In genomic region chr11:69804972-69805909, GRCm38 (mm10) we compare ENCODE assay signal across 8 mouse cellular contexts. TPM values are rescaled to one million over a fixed set of nuclear protein-coding genes. Genes with fewer than 3 reads are reported as not detected.
DNase-seq lines count a peak whose midpoint lies in the region; ATAC-seq and TF ChIP-seq lines count a peak whose summit lies in the region.

TSS of gene Tmem102 (minus strand) at chr11:69805624.

- DNase-seq in testis, postnatal 10 days (ENCODE audit: low spot score) = no peak
- no peak for DNase-seq in limb, embryonic 14.5 days (ENCODE audit: low spot score)
- no peak for DNase-seq in spleen, postnatal 4 days (ENCODE audit: low spot score in 2 of 2)
- DNase-seq in cerebellum, adult 18-20 months = no peak
- DNase-seq in cerebellum, adult 11-12 months = no peak

- no peak for ATAC-seq in hindbrain, embryonic 12.5 days (ENCODE audit: low FRiP score)
- ATAC-seq in limb, embryonic 14.5 days (ENCODE audit: low FRiP score, low read depth) = no peak
- no peak for ATAC-seq in neural tube, embryonic 13.5 days (ENCODE audit: low read depth)

- H3K9ac ChIP-seq in hindbrain, embryonic 12.5 days = no peak within 1 kb of the TSS
- H3K9ac ChIP-seq in limb, embryonic 14.5 days (ENCODE audit: low read depth, low read length, severe bottlenecking) = no peak within 1 kb of the TSS
- peak within 1 kb of the TSS; percentile 6; the same call in 1 of the 2 replicates for H3K9ac ChIP-seq in neural tube, embryonic 13.5 days

- peak within 1 kb of the TSS; percentile 19; the same call in 1 of the 2 replicates for H3K4me3 ChIP-seq in testis, adult 2 months (ENCODE audit: control insufficient read depth, low read depth, low read length)
- H3K4me3 ChIP-seq in hindbrain, embryonic 12.5 days = peak within 1 kb of the TSS; percentile 53
- H3K4me3 ChIP-seq in limb, embryonic 14.5 days (replicated peaks; ENCODE audit: low read length) = peak within 1 kb of the TSS; percentile 61
- H3K4me3 ChIP-seq in neural tube, embryonic 13.5 days = peak within 1 kb of the TSS; percentile 60

- no peaks in the 10 kb centered on the region for H3K36me3 ChIP-seq in testis, adult 2 months (ENCODE audit: control insufficient read depth, insufficient read depth, low read length)
- H3K36me3 ChIP-seq in hindbrain, embryonic 12.5 days = no peaks in the 10 kb centered on the region
- H3K36me3 ChIP-seq in limb, embryonic 14.5 days (ENCODE audit: control insufficient read depth, insufficient read depth, low read length) = no peaks in the 10 kb centered on the region
- no peaks in the 10 kb centered on the region for H3K36me3 ChIP-seq in neural tube, embryonic 13.5 days

- 4% methylated on average over 29 of the region's 29 CpGs for WGBS in hindbrain, embryonic 12.5 days
- WGBS in limb, embryonic 14.5 days = 7% methylated on average over 29 of the region's 29 CpGs
- WGBS in neural tube, embryonic 13.5 days = 5% methylated on average over 29 of the region's 29 CpGs

- no peak for TF ChIP-seq CTCF in testis, adult 2 months (IDR thresholded peaks at IDR 0.05; ENCODE audit: control insufficient read depth, insufficient read depth, insufficient replicate concordance, low read depth, low read length)

- no peak within 1 kb of the TSS for H3K27ac ChIP-seq in testis, adult 2 months (ENCODE audit: control insufficient read depth, insufficient read depth, low read depth, low read length)
- no peak within 1 kb of the TSS for H3K27ac ChIP-seq in hindbrain, embryonic 12.5 days
- no peak within 1 kb of the TSS for H3K27ac ChIP-seq in limb, embryonic 14.5 days (replicated peaks; ENCODE audit: low read depth, low read length)
- no peak within 1 kb of the TSS for H3K27ac ChIP-seq in neural tube, embryonic 13.5 days (replicated peaks)

- H3K9me3 ChIP-seq in hindbrain, embryonic 12.5 days (replicated peaks) = 0 out of 2 replicates have a peak, but pooled peaks cover 3% of the 10 kb centered on the region
- no peaks in the 10 kb centered on the region for H3K9me3 ChIP-seq in limb, embryonic 14.5 days (ENCODE audit: control insufficient read depth, low read length)
- H3K9me3 ChIP-seq in neural tube, embryonic 13.5 days = no peaks in the 10 kb centered on the region

- H3K4me1 ChIP-seq in testis, adult 2 months (ENCODE audit: control insufficient read depth, insufficient read depth, low read length) = peaks cover 43% of the 10 kb centered on the region
- peaks cover 44% of the 10 kb centered on the region for H3K4me1 ChIP-seq in hindbrain, embryonic 12.5 days
- H3K4me1 ChIP-seq in limb, embryonic 14.5 days (ENCODE audit: control insufficient read depth, insufficient read depth, low read length) = peaks cover 45% of the 10 kb centered on the region
- peaks cover 51% of the 10 kb centered on the region for H3K4me1 ChIP-seq in neural tube, embryonic 13.5 days (replicated peaks)

- TF ChIP-seq POLR2A in testis, adult 2 months (IDR thresholded peaks at IDR 0.05; ENCODE audit: control insufficient read depth, low read depth, low read length) = no peak
- no peak for TF ChIP-seq POLR2A in limb, embryonic 14.5 days (IDR thresholded peaks at IDR 0.05; ENCODE audit: borderline replicate concordance, extremely low read depth, insufficient read depth, insufficient read length)

- H3K4me2 ChIP-seq in hindbrain, embryonic 12.5 days (replicated peaks) = peak within 1 kb of the TSS; percentile 8; the same call in 1 of the 2 replicates
- peak within 1 kb of the TSS; percentile 94 for H3K4me2 ChIP-seq in limb, embryonic 14.5 days (replicated peaks; ENCODE audit: low read depth, low read length, severe bottlenecking)
- peak within 1 kb of the TSS; percentile 96 for H3K4me2 ChIP-seq in neural tube, embryonic 13.5 days

- no peaks in the 10 kb centered on the region for H3K27me3 ChIP-seq in testis, adult 2 months (ENCODE audit: control insufficient read depth, insufficient read depth, low read length)
- H3K27me3 ChIP-seq in hindbrain, embryonic 12.5 days = peaks cover 53% of the 10 kb centered on the region
- peaks cover 47% of the 10 kb centered on the region for H3K27me3 ChIP-seq in limb, embryonic 14.5 days (ENCODE audit: control insufficient read depth, insufficient read depth, low read length)
- H3K27me3 ChIP-seq in neural tube, embryonic 13.5 days = peaks cover 42% of the 10 kb centered on the region

RNA-seq across cellular contexts. Expression of gene Tmem102, which starts in this region (rescaled TPM):
- 0.52 and 0.79 TPM in 2 replicates for polyA plus RNA-seq in testis, adult 2 months (2012; rRNA removed)
- polyA plus RNA-seq in hindbrain, embryonic 12.5 days (2016; fragmentation: Nextera tagmentation; extraction: Ambion mirVana) = 1.6 and 2.4 TPM in 2 replicates
- 1.8 TPM in 2 replicates for polyA plus RNA-seq in limb, embryonic 14.5 days (2012; rRNA removed)
- 5.4 and 5.9 TPM in 2 replicates for polyA plus RNA-seq in limb, embryonic 14.5 days (2014; fragmentation: Nextera tagmentation; extraction: Ambion mirVana)
- 0.74 and 1.4 TPM in 2 replicates for polyA plus RNA-seq in neural tube, embryonic 13.5 days (2015; fragmentation: Nextera tagmentation; extraction: Ambion mirVana)

Comparison
In these comparisons a context has a peak if more than half of its experiments do, and no peak if none do; other contexts are left out.
1. H3K4me2 ChIP-seq: peak in every context shown above with its lines; median percentile 96 in neural tube, embryonic 13.5 days; 94 in limb, embryonic 14.5 days; 8 in hindbrain, embryonic 12.5 days.